Mouse (Mus musculus): ENCODE measurements around the gene Ptprb. TPM values are rescaled to one million over a fixed set of nuclear protein-coding genes. Genes with fewer than 3 reads are reported as not detected.

The Ptprb gene
- polyA plus RNA-seq, 1 experiment from 2014 or later = 2.8 TPM

- H3K36me3 ChIP-seq (ENCODE audit: control insufficient read depth, insufficient read depth, low read length) = no peaks in the 10 kb centered on the region
- H3K4me1 ChIP-seq (replicated peaks; ENCODE audit: control insufficient read depth, insufficient read depth) = no peaks in the 10 kb centered on the region
- no peak overlapping the region for H3K27ac ChIP-seq (replicated peaks)
- no peak overlapping the region for H3K4me2 ChIP-seq (replicated peaks; ENCODE audit: low read depth)
- 67% methylated on average over 5 of the region's 5 CpGs for WGBS
- H3K9ac ChIP-seq (ENCODE audit: low read length) = no peak overlapping the region
- no peaks in the 10 kb centered on the region for H3K9me3 ChIP-seq (ENCODE audit: control insufficient read depth, low read length)
- DNase-seq (ENCODE audit: low spot score) = no peak
- TF ChIP-seq CTCF (IDR thresholded peaks at IDR 0.05; ENCODE audit: low read depth) (no peak), EP300 (optimal IDR thresholded peaks at IDR 0.05) (no peak)
- no peaks in the 10 kb centered on the region for H3K27me3 ChIP-seq (ENCODE audit: control insufficient read depth, insufficient read depth, low read length)
- no peak overlapping the region for H3K4me3 ChIP-seq (ENCODE audit: low read depth, low read length)
- no peak for ATAC-seq (ENCODE audit: low FRiP score, low TSS enrichment)
Measured at GRCm38 (mm10) chr10:116396279-116396678, 121.0 kb downstream of the Ptprb start.

DNA sequence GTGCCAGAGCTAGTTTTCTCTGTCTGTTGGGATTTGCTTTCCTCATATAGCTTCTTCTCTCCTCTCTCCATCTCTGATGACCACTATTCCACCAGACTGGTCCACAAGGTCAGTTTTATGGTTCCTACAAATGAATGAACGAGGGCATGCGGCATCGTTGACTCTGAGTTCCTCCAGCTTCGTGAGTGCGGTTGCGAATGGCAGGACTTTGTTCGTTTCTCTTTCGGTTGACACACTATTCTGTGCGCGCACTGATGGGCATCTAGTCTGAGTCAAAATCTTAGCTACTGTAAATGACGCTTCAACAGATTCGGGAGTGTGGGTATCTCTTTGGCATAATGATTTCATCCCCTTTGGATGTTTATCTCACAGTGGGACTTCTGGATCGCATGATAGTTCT lies 121.6 kb downstream of the Ptprb start:
- no peak overlapping the region for H3K27ac ChIP-seq (replicated peaks)
- H3K27me3 ChIP-seq (ENCODE audit: control insufficient read depth, insufficient read depth, low read length) = no peaks in the 10 kb centered on the region
- H3K4me3 ChIP-seq (ENCODE audit: low read depth, low read length) = no peak overlapping the region
- TF ChIP-seq EP300 (optimal IDR thresholded peaks at IDR 0.05) (no peak), CTCF (IDR thresholded peaks at IDR 0.05; ENCODE audit: low read depth) (no peak)
- no peak overlapping the region for H3K9ac ChIP-seq (ENCODE audit: low read length)
- H3K9me3 ChIP-seq (ENCODE audit: control insufficient read depth, low read length) = no peaks in the 10 kb centered on the region
- ATAC-seq (ENCODE audit: low FRiP score, low TSS enrichment) (no peak), DNase-seq (ENCODE audit: low spot score) (no peak)
- WGBS = 86% methylated on average over 13 of the region's 13 CpGs
- no peaks in the 10 kb centered on the region for H3K4me1 ChIP-seq (replicated peaks; ENCODE audit: control insufficient read depth, insufficient read depth)
- H3K36me3 ChIP-seq (ENCODE audit: control insufficient read depth, insufficient read depth, low read length) = no peaks in the 10 kb centered on the region
- no peak overlapping the region for H3K4me2 ChIP-seq (replicated peaks; ENCODE audit: low read depth)

DNA sequence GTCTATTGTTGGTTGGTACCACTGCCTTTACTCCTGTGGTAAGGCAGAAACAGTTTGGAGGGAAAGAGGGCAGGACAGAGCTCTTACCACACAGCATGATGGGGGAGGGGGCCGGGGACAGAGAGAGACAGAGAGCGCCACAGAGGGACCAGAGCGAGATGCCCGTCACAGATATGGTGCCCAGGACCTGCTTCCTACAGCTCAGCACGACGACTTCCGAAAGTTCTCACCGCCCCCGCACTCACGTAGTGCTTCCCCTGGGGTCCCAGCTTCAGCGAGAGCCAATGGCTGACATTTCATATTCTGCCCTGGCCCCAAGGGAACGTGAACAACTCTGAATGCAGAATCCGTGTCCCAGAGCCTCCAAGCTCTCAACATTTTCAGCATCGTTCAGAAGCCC lies 122.2 kb downstream of the Ptprb start:
- Histone ChIP-seq H3K4me2 (replicated peaks; ENCODE audit: low read depth) (no peak overlapping the region), H3K4me1 (replicated peaks; ENCODE audit: control insufficient read depth, insufficient read depth) (no peaks in the 10 kb centered on the region), H3K9me3 (ENCODE audit: control insufficient read depth, low read length) (no peaks in the 10 kb centered on the region), H3K9ac (ENCODE audit: low read length) (no peak overlapping the region), H3K27me3 (ENCODE audit: control insufficient read depth, insufficient read depth, low read length) (no peaks in the 10 kb centered on the region), H3K4me3 (ENCODE audit: low read depth, low read length) (no peak overlapping the region), H3K27ac (replicated peaks) (no peak overlapping the region), H3K36me3 (ENCODE audit: control insufficient read depth, insufficient read depth, low read length) (no peaks in the 10 kb centered on the region)
- ATAC-seq (ENCODE audit: low FRiP score, low TSS enrichment) (no peak), DNase-seq (ENCODE audit: low spot score) (no peak)
- TF ChIP-seq CTCF (IDR thresholded peaks at IDR 0.05; ENCODE audit: low read depth) (no peak), EP300 (optimal IDR thresholded peaks at IDR 0.05) (no peak)
- 35% methylated on average over 14 of the region's 14 CpGs for WGBS

DNA sequence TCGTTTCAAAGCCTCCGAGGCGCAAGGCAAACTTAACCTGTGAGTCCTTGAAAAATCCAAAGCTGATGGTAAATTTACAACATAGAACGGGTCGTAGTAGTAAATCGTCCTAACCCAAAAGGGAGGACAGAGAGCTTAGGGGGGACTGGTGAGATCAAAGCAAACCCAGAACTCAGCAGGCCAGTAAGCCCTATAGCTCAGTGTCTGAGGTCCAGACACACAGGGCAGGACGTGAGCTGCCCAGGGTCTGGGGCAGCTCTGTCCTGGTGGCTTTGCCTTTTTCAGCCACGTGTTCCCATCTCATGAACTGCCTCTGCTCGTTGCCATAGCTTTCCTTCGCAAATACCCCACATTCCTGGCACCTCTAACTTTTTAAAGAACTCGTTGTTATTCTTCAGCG lies 122.7 kb downstream of the Ptprb start:
- DNase-seq (ENCODE audit: low spot score) = no peak
- H3K4me1 ChIP-seq (replicated peaks; ENCODE audit: control insufficient read depth, insufficient read depth) = no peaks in the 10 kb centered on the region
- H3K9ac ChIP-seq (ENCODE audit: low read length) = no peak overlapping the region
- no peak overlapping the region for H3K27ac ChIP-seq (replicated peaks)
- ATAC-seq (ENCODE audit: low FRiP score, low TSS enrichment) = no peak
- no peaks in the 10 kb centered on the region for H3K27me3 ChIP-seq (ENCODE audit: control insufficient read depth, insufficient read depth, low read length)
- no peaks in the 10 kb centered on the region for H3K9me3 ChIP-seq (ENCODE audit: control insufficient read depth, low read length)
- H3K36me3 ChIP-seq (ENCODE audit: control insufficient read depth, insufficient read depth, low read length) = no peaks in the 10 kb centered on the region
- no peak overlapping the region for H3K4me3 ChIP-seq (ENCODE audit: low read depth, low read length)
- 56% methylated on average over 12 of the region's 12 CpGs for WGBS
- TF ChIP-seq CTCF (IDR thresholded peaks at IDR 0.05; ENCODE audit: low read depth) (no peak), EP300 (optimal IDR thresholded peaks at IDR 0.05) (no peak)
- H3K4me2 ChIP-seq (replicated peaks; ENCODE audit: low read depth) = no peak overlapping the region

DNA sequence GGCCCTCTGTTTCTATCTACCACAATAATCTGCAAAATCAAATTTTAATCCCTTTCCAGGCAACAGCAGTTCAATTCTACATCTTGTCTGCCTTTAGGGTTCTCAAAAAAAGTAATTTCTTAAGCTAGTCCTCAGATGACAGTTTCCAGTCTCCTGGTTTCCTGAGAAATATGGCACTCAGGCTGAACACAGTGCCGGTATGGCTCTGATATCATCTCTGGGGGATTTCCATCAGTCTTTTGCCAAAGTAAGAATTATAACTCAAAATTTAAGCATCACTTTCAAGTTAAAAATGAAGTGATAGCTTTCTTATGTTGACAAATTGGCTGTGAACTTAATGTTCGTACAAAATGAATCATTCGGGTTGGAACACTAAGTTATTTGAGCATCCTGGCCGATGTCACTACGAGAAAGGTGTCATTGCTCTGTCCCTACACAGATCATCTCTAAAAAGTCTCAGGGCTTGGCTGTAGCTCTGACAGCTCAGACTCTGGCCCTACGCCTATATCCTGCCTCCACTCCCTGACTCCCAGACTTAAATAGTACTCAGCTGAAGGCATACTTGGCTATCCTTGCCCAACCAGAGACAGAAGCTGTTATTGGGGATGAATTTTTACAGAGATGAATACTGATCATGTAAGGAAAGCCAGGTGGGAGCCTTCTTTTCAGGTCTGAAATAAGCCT lies 127.6 kb downstream of the Ptprb start:
- no peak for TF ChIP-seq CTCF (IDR thresholded peaks at IDR 0.05; ENCODE audit: low read depth)
- TF ChIP-seq EP300 (optimal IDR thresholded peaks at IDR 0.05) = no peak
- no peak overlapping the region for H3K4me3 ChIP-seq (ENCODE audit: low read depth, low read length)
- H3K36me3 ChIP-seq (ENCODE audit: control insufficient read depth, insufficient read depth, low read length) = no peaks in the 10 kb centered on the region
- WGBS = 79% methylated on average over 6 of the region's 6 CpGs
- no peaks in the 10 kb centered on the region for H3K4me1 ChIP-seq (replicated peaks; ENCODE audit: control insufficient read depth, insufficient read depth)
- no peak overlapping the region for H3K9ac ChIP-seq (ENCODE audit: low read length)
- no peak for ATAC-seq (ENCODE audit: low FRiP score, low TSS enrichment)
- no peaks in the 10 kb centered on the region for H3K9me3 ChIP-seq (ENCODE audit: control insufficient read depth, low read length)
- no peak overlapping the region for H3K4me2 ChIP-seq (replicated peaks; ENCODE audit: low read depth)
- no peak for DNase-seq (ENCODE audit: low spot score)
- no peaks in the 10 kb centered on the region for H3K27me3 ChIP-seq (ENCODE audit: control insufficient read depth, insufficient read depth, low read length)
- no peak overlapping the region for H3K27ac ChIP-seq (replicated peaks)

DNA sequence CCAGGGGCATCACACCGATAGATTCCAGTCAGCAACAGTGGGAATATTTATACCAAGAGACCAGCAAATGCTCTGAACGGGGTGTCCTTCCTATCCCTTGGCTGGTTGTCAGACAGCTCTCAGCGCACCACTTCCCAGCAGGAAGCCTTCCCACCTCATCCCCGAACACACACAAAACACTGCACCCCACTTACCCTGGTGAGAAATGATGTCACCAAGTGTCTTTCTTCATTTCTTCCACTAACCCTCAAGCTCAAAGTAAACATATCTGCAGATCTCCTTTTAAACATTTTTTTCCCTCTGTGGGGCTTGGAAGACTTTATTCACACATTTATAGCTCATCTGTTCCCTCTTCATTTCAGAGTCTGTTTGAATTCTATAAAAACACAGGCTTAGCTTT lies 128.4 kb downstream of the Ptprb start:
- no peak overlapping the region for H3K4me2 ChIP-seq (replicated peaks; ENCODE audit: low read depth)
- no peak overlapping the region for H3K27ac ChIP-seq (replicated peaks)
- TF ChIP-seq CTCF (IDR thresholded peaks at IDR 0.05; ENCODE audit: low read depth) = no peak
- TF ChIP-seq EP300 (optimal IDR thresholded peaks at IDR 0.05) = no peak
- no peaks in the 10 kb centered on the region for H3K4me1 ChIP-seq (replicated peaks; ENCODE audit: control insufficient read depth, insufficient read depth)
- H3K4me3 ChIP-seq (ENCODE audit: low read depth, low read length) = no peak overlapping the region
- no peaks in the 10 kb centered on the region for H3K27me3 ChIP-seq (ENCODE audit: control insufficient read depth, insufficient read depth, low read length)
- 41% methylated on average over 4 of the region's 4 CpGs for WGBS
- ATAC-seq (ENCODE audit: low FRiP score, low TSS enrichment) (no peak), DNase-seq (ENCODE audit: low spot score) (no peak)
- H3K9ac ChIP-seq (ENCODE audit: low read length) = no peak overlapping the region
- no peaks in the 10 kb centered on the region for H3K36me3 ChIP-seq (ENCODE audit: control insufficient read depth, insufficient read depth, low read length)
- H3K9me3 ChIP-seq (ENCODE audit: control insufficient read depth, low read length) = no peaks in the 10 kb centered on the region

Data from stomach, postnatal 0 days (tissue).